Mouse (Mus musculus): ENCODE results near the gene Zfp618. TPM values are rescaled to one million over a fixed set of nuclear protein-coding genes. Genes with fewer than 3 reads are reported as not detected.

Gene Zfp618
- total and polyA plus RNA-seq, 3 experiments = not detected

DNA sequence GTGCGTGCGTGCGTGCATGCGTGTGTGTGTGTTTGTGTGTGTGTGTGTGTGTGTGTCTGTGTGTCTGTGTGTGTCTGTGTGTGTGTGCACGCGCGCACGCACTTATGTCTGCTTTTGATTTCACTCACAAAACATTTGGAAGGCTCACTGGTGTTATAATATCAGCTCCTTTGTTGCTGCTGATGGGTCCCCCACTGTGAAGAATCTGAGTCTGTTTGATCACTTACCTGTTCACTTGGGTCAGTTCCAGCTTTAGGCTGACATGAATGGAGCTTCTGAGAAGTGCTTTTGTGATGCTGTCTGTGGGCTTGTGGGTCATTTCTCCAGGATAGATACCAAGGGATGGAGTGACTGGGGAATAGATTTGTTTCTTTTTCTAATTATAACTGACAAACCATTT, 140.3 kb downstream of the Zfp618 start:
- H3K9me3 ChIP-seq (replicated peaks; ENCODE audit: insufficient read depth, low read length) = no peaks in the 10 kb centered on the region
- no peak overlapping the region for H3K9ac ChIP-seq (ENCODE audit: control insufficient read depth, low read depth, low read length, poor library complexity, severe bottlenecking)
- no peaks in the 10 kb centered on the region for H3K79me2 ChIP-seq (ENCODE audit: control insufficient read depth, insufficient read depth, low read length, poor library complexity)
- H3K4me3 ChIP-seq (ENCODE audit: control insufficient read depth in 1 of 2, insufficient read depth in 1 of 2, low read depth in 2 of 2, low read length in 2 of 2) = no peak overlapping the region
- H3K4me1 ChIP-seq (ENCODE audit: control insufficient read depth in 1 of 2, insufficient read depth in 2 of 2, low read length in 2 of 2) = no peaks in the 10 kb centered on the region
- TF ChIP-seq RCOR1 (IDR thresholded peaks at IDR 0.05; ENCODE audit: low read depth, low read length) = no peak
- no peak for TF ChIP-seq MYC (IDR thresholded peaks at IDR 0.05; ENCODE audit: low read depth, low read length)
- DNase-seq (ENCODE audit: low read depth, low spot score) = no peak
- no peaks in the 10 kb centered on the region for H3K36me3 ChIP-seq (ENCODE audit: control insufficient read depth in 1 of 2, insufficient read depth in 2 of 2, low read length in 2 of 2)
- H3K27me3 ChIP-seq (ENCODE audit: control insufficient read depth in 1 of 2, insufficient read depth in 2 of 2, low read length in 2 of 2) = no peaks in the 10 kb centered on the region
- H3K27ac ChIP-seq (ENCODE audit: control insufficient read depth, low read depth, low read length) = no peak overlapping the region

DNA sequence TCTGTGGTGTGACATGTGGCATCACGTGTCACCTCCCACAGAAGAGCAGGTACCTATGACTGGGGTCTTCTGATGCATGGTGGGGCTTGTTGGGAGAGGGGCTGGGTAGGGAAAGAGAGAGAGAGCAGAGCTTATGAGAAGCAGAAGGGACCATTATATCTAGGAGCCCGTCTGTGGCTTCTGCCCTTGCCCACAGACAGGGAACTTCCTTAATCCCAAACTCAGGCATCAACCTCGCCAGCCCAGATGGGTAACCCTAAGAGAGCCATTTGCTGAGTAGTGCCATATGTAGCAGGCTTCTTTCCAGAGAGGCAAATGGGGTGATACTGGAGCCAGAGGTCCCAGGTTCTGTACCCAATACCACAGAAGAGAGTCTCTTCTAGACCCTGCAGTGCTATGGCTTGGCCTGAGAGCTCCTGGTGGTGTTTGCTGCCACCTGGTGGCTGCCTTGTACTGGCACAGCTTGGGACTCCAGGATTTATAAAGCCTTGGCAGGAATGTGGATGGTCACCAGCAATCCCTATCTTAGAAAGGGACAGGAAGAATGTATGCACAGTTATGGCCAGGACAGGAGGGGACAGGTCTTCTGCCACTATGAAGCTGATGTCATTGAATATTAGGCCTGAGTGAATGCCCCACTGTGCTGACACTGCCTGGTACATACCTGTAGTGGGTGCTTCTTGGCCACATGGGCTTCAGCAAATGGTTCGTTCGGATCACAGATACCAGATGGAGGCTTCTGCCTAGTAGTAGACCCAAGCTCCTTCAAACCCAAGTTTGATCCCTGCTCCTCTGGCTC, 153.5 kb downstream of the Zfp618 start:
- Histone ChIP-seq H3K36me3 (ENCODE audit: control insufficient read depth in 1 of 2, insufficient read depth in 2 of 2, low read length in 2 of 2) (no peaks in the 10 kb centered on the region), H3K9ac (ENCODE audit: control insufficient read depth, low read depth, low read length, poor library complexity, severe bottlenecking) (no peak overlapping the region), H3K27me3 (ENCODE audit: control insufficient read depth in 1 of 2, insufficient read depth in 2 of 2, low read length in 2 of 2) (no peaks in the 10 kb centered on the region), H3K4me1 (ENCODE audit: control insufficient read depth in 1 of 2, insufficient read depth in 2 of 2, low read length in 2 of 2) (no peaks in the 10 kb centered on the region), H3K9me3 (replicated peaks; ENCODE audit: insufficient read depth, low read length) (no peaks in the 10 kb centered on the region), H3K4me3 (ENCODE audit: control insufficient read depth in 1 of 2, insufficient read depth in 1 of 2, low read depth in 2 of 2, low read length in 2 of 2) (no peak overlapping the region), H3K27ac (ENCODE audit: control insufficient read depth, low read depth, low read length) (no peak overlapping the region), H3K79me2 (ENCODE audit: control insufficient read depth, insufficient read depth, low read length, poor library complexity) (no peaks in the 10 kb centered on the region)
- no peak for TF ChIP-seq GABPA (IDR thresholded peaks at IDR 0.05; ENCODE audit: low read depth, low read length)
- TF ChIP-seq HCFC1 (IDR thresholded peaks at IDR 0.05; ENCODE audit: low read depth, low read length) = no peak
- TF ChIP-seq MYB (IDR thresholded peaks at IDR 0.05; ENCODE audit: low read depth, low read length) = no peak
- no peak for TF ChIP-seq NRF1 (IDR thresholded peaks at IDR 0.05; ENCODE audit: insufficient read depth, low read depth, low read length, poor library complexity, severe bottlenecking)
- TF ChIP-seq EP300 (IDR thresholded peaks at IDR 0.05; ENCODE audit: low read depth in 1 of 2, low read length in 2 of 2) = no peak
- TF ChIP-seq MEF2A (IDR thresholded peaks at IDR 0.05; ENCODE audit: extremely low read depth, insufficient replicate concordance, low read depth, low read length, poor library complexity, severe bottlenecking) = no peak
- TF ChIP-seq RCOR1 (IDR thresholded peaks at IDR 0.05; ENCODE audit: low read depth, low read length) = no peak
- TF ChIP-seq TAL1 (IDR thresholded peaks at IDR 0.05; ENCODE audit: low read length) = no peak
- TF ChIP-seq ZMIZ1 (IDR thresholded peaks at IDR 0.05; ENCODE audit: low read depth, low read length) = no peak
- TF ChIP-seq RAD21 (IDR thresholded peaks at IDR 0.05; ENCODE audit: low read depth, low read length) = peak; percentile 14
- peak in 2 of 3 experiments; percentile 31 to 62; a peak in 4 of 6 replicates for TF ChIP-seq CTCF (IDR thresholded peaks at IDR 0.05 in 2 of 3, conservative IDR thresholded peaks at IDR 0.05 in 1 of 3; ENCODE audit: control insufficient read depth in 1 of 3, insufficient read depth in 1 of 3, low read depth in 2 of 3, low read length in 3 of 3, poor library complexity in 1 of 3, severe bottlenecking in 1 of 3)
- TF ChIP-seq CHD2 (IDR thresholded peaks at IDR 0.05; ENCODE audit: low read length) = no peak
- no peak for TF ChIP-seq ELF1 (IDR thresholded peaks at IDR 0.05; ENCODE audit: low read depth, low read length)
- TF ChIP-seq NELFE (IDR thresholded peaks at IDR 0.05; ENCODE audit: low read depth, low read length) = no peak
- TF ChIP-seq ZC3H11A (IDR thresholded peaks at IDR 0.05; ENCODE audit: low read depth, low read length) = no peak
- DNase-seq (ENCODE audit: low read depth, low spot score) = peak; percentile 18

Measured in MEL (cell line).